Mouse (Mus musculus): ENCODE data around the gene AL731706.2.
"Not testable (repeated sequence)": the region's sequence is repeated elsewhere in the genome, so short reads cannot be mapped to it uniquely, and the experiment has no call there.

AL731706.2 gene

GRCm38 (mm10) chr2:136885579-136885978 is at the start of gene AL731706.2:
TSS of gene AL731706.2 (minus strand) at chr2:136885679.
- DNase-seq, result no peak

GRCm38 (mm10) chr2:136921003-136921408 is 35.5 kb upstream of the AL731706.2 start:
- peak; percentile 12 to 26 for DNase-seq

DNA sequence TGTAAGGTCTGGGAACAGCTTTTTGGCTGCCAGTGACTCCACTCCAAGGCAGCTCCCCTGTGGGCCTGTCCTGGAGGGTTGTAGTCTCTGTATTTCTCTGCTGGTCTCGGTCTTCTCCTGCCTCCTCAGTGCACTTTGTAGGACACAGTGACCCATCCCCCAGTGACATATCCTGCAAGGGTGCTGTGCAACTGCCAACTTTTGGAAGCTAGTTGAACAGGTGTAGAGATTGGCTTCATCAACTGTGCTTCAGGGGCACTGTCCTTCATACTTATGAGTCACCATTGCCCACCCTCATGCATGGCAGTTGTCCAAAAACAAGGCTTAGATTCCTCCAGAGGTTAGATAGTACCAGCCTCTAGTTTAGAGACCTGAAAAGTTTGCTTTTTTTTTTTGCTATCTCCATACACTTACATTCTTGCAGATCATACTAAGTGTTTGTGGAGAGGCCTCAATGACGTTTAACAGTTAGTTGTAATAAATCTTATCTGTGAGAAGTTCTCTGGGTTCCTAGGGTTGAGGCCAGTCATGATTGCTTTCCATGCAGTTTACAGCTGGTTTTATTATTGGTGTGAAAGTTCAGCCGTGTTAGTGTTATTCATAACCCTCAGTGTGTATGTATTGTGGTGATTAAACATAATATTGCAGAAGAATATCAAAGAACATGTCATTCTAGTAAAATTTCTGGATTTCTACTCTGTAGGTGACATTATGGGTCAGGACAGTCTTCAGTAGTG is 34.9 kb upstream of the AL731706.2 start:
- no peak for DNase-seq

DNA sequence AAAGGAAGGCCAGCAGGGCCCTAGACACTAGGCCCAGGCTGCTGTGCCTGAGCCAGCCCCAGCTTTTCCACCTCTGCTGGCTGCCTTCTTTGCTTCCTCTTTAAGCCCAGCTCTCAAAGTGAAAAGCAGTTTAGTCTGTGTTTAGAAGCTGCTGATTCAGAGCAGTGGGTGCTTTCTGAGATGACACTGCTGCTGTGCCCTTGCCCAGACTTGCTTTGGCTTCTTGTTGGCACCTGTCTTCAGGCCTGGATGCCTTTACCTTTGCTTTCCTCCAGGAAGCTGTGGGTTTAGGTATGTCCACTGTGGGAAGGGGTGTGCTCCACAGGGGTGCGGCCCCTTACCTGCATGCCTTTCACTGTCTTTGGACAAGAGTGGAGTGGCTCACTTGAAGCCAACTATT is 34.0 kb upstream of the AL731706.2 start:
- DNase-seq, result no peak

GRCm38 (mm10) chr2:136914334-136914902 is 28.9 kb upstream of the AL731706.2 start:
- DNase-seq, result peak in 1 of 2 experiments; percentile 36

- no peak for DNase-seq
These were observed 27.5 kb upstream of the AL731706.2 start for GRCm38 (mm10) chr2:136913021-136913420.

DNA sequence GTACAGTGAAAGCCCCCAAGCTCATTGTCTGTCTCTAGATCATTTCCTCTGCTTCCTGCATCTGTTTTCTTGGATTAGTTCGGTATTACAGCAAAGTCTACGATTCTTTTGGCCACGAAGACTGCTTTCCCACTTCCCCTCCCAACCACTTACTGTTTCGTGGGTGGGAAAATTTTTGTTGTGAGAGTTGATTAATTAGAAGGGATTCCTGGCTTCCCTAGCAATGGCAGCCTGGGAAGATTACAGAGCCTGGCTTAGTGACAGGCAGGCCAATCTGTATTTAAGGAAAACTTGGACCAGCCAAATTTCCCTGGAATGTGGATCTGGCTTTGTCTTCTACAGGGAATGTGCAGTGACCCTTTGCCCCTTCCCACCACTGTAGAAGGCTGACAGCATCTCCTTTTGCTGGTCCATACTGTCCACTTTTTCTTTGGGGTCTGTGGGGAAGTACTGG is 26.5 kb upstream of the AL731706.2 start:
- peak in 1 of 2 experiments; percentile 24 for DNase-seq

DNA sequence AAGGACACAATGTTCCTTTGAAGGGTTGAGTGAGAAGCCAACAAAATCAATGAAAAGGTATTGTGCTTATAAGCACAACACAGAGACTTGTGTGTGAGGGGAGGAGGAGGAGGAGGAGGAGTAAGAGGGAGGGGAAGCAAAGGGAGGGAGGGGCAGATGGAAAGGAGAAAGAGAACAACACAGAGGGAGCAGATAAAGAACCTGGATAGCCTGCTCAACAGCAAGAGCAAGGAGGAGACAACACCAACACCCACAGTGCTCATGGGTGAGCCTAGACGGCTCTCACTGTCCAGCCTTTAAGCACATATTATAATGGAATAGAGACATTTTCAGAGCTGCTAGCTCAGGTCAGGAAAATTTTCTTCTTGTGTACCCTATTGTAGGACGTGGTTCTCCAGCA is 23.8 kb upstream of the AL731706.2 start:
- DNase-seq, result no peak

DNA sequence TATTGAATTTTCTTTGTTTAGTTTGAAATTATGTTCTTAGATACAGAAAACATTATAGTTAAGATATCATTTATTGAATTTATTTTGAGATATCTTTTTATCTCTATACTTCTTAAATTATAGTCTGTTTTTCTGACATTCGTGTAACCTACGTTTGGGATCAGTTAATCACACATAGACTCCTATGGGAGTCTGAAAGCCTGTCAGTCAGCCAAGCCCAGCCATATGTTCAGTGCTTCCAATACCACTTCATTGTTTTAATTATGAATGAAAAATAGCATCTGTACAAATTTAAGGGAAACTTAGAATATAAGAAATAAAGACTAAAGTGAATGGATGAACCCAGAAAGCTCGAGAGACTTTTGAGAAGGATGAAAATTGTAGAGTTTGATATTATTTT is 23.1 kb upstream of the AL731706.2 start:
- DNase-seq, result peak; percentile 23 to 44

DNA sequence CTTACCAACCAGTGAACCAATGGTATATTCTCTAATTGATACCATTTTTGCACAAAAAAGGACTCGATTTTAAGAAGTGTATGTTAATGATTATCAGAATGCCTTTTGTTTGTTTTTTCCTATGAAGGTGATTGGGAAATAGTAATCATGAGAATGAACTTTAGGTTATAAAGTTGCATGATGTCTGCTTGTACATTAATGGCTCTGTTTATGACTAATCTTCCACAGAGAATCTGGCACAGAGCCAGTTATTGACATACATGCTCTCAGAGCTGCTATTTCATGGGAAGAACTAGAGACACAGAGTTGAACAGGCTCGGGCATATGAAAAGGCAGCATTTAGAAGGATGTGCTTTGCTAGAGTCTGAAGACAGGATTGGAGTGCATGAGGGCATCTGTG is 10.7 kb upstream of the AL731706.2 start:
- DNase-seq, result no peak

GRCm38 (mm10) chr2:136894494-136894893 is 9.0 kb upstream of the AL731706.2 start:
- DNase-seq, result no peak

DNA sequence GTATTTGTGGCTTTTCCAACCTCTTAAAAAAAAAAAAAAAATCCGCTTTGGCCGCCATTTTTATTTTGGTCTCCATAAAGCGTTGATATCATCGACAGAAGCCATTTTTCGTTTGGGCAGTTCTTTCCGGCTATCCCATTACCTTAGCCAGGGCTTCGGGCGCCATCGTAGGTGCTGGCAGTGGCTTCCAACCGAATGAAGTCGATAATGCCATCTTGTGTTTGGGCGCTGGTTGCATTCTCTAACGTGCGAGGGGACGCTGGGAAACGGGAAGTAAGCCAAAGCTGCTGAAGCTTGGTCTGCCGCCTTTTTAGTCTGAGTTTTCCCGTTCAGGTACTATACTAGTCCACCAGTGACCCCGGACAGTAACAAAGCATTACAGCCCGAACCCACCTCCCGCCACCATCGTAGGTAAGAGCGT is 6.5 kb upstream of the AL731706.2 start:
- DNase-seq, result peak; percentile 97

GRCm38 (mm10) chr2:136891068-136891950 is 5.8 kb upstream of the AL731706.2 start, which contains the start of the genes Slx4ip, AL731706.1 and Mkks:
TSS of gene Slx4ip (plus strand) at chr2:136891218.
TSS of gene AL731706.1 (minus strand) at chr2:136891389.
TSS of gene Mkks (minus strand) at chr2:136891389.
- peak; percentile 99 for DNase-seq

DNA sequence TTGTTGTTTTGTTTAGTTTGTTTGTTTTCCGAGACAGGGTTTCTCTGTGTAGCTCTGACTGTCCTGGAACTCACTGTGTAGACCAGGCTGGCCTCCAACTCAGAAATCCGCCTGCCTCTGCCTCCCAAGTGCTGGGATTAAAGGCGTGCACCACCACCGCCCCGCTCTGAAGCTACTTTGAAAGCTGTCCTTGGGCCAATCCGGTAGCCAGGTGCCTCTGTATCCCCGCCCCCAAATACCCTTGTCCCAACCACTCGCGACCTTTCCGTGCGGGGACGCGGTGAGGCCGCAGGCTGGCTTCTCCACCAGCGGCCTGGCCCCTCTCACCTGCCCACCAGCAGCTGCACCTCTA is 5.2 kb upstream of the AL731706.2 start:
- not testable (repeated sequence) for DNase-seq

DNA sequence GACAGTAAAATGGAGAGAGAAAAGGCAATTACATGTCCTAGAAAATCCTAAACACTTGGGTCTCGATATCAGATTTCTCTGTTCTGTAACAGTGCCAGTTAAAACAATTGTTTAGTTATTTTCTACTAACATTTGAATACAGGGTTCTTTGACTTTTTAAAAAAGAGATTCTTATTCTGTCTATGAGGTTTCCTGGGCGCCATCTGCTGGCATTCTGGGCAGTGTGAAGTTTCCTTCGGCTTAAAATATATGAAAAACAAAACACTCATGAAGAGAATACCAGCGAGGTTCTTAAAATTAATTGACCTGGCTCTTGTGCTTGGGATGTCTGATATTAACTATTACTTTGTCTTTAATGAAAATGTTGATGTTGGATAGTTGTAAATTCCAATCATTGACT is 1.4 kb upstream of the AL731706.2 start:
- DNase-seq, result peak; percentile 56 to 61

GRCm38 (mm10) chr2:136854543-136855388 is 30.7 kb downstream of the AL731706.2 start:
- no peak for DNase-seq

DNA sequence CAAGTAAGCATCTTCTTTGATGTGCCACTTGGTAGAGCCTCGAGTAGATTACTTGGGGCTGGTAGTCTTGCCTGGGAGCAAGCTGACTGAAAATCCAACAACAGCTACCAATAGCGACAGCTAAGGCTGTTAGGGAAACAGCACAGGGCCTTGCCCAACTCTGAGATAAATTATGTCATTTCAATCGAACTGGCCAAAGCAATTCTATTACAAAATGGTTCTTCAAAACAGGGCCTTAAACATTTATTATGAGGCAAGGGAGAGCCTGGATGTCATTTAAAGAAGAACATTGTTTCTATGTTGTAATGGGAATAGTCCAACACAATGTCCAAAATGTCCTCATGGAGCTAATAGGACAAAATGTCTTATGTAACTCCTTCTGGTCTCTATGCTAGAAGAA is 35.1 kb downstream of the AL731706.2 start:
- DNase-seq, result no peak

- no peak for DNase-seq
These were observed 47.5 kb downstream of the AL731706.2 start for GRCm38 (mm10) chr2:136837994-136838393.

- DNase-seq, result peak; percentile 61 to 63
These were observed 49.6 kb downstream of the AL731706.2 start for GRCm38 (mm10) chr2:136835882-136836281.

All from cerebellum, postnatal 14 days (tissue).